Mouse (Mus musculus) ES-Bruce4 (cell line): Measurements from ENCODE around the gene Hoxb1. TPM values are rescaled to one million over a fixed set of nuclear protein-coding genes. Genes with fewer than 3 reads are reported as not detected.

Experiments
- H3K27ac ChIP-seq: 2 replicates; pipeline ENCODE4 v1.5.1; 2012; ENCODE audit warnings: low read length, inconsistent platforms; ENCODE audit not compliant: insufficient read depth
- H3K27me3 ChIP-seq: 2 replicates; pipeline ENCODE4 v1.6.1; 2012; ENCODE audit warnings: mild to moderate bottlenecking, low read length, inconsistent platforms; ENCODE audit not compliant: control insufficient read depth, poor library complexity, insufficient read depth, severe bottlenecking
- H3K36me3 ChIP-seq: 2 replicates; pipeline ENCODE4 v1.6.1; 2012; ENCODE audit warnings: inconsistent platforms, mild to moderate bottlenecking, low read length, moderate library complexity; ENCODE audit not compliant: control insufficient read depth, poor library complexity, insufficient read depth, severe bottlenecking
- H3K4me1 ChIP-seq: one replicate; pipeline ENCODE4 v1.8.1; 2011; ENCODE audit warnings: low read length; ENCODE audit not compliant: control insufficient read depth, insufficient read depth
- H3K4me3 ChIP-seq: 2 replicates; pipeline ENCODE4 v1.5.1; 2011; ENCODE audit warnings: low read depth, mild to moderate bottlenecking, low read length
- H3K9ac ChIP-seq: 2 replicates; pipeline ENCODE4 v1.6.1; 2012; ENCODE audit warnings: low read depth, mild to moderate bottlenecking, inconsistent platforms; ENCODE audit not compliant: poor library complexity, severe bottlenecking
- H3K9me3 ChIP-seq: replicated peaks from 2 replicates; pipeline ENCODE4 v1.6.1; 2012; ENCODE audit warnings: mild to moderate bottlenecking, low read length, inconsistent platforms; ENCODE audit not compliant: control insufficient read depth, poor library complexity, insufficient read depth, severe bottlenecking
- CTCF ChIP-seq: IDR thresholded peaks from one replicate; pipeline ENCODE4 v1.8.1; 2011; ENCODE audit warnings: low read depth, low read length
- EP300 ChIP-seq: IDR thresholded peaks from 2 replicates; pipeline ENCODE4 v1.6.1; 2011; ENCODE audit warnings: low read depth, low read length; ENCODE audit not compliant: insufficient read depth
- POLR2A ChIP-seq: IDR thresholded peaks from one replicate; pipeline ENCODE4 v1.8.1; 2011; ENCODE audit warnings: low read length; ENCODE audit not compliant: insufficient read depth
- polyA plus RNA-seq: library from polyadenylated mRNA; stranded (reverse); fragments of >200 nt; gene quantifications from 2 replicates; pipeline ENCODE4 v1.2.4, GENCODE M21; 2011; ENCODE audit warnings: low read depth; ENCODE audit not compliant: missing spikeins, insufficient read depth, insufficient read length

Hoxb1 gene
- polyA plus RNA-seq, 1 experiment, result not detected

DNA sequence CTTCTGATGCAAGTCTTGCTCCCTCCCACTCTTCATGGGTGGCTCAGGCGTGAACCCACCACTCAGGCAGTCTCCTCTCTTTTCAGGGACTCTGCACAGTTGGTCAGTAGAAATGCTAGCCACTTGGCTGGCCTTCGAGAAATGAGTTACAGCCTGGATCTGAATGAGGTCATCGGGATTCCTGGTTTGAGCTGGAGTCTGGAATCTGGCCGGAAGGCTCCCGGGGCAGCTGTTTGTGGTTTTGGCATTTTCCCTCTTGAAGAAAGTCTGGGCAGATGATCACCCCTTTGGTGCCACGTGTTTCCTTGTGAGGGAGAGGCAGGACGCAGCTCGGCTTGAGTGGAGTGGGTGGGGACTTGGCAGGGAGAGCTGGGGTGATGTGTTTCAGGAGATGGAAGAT, 48.0 kb downstream of the Hoxb1 start:
- Histone ChIP-seq H3K4me1 (no peaks in the 10 kb centered on the region), H3K36me3 (no peaks in the 10 kb centered on the region), H3K9me3 (no peaks in the 10 kb centered on the region), H3K9ac (no peak overlapping the region), H3K27me3 (peaks cover 3% of the 10 kb centered on the region; the same call in 1 of the 2 replicates), H3K27ac (no peak overlapping the region), H3K4me3 (no peak overlapping the region)
- no peak for TF ChIP-seq EP300
- TF ChIP-seq POLR2A, result no peak
- TF ChIP-seq CTCF, result no peak

DNA sequence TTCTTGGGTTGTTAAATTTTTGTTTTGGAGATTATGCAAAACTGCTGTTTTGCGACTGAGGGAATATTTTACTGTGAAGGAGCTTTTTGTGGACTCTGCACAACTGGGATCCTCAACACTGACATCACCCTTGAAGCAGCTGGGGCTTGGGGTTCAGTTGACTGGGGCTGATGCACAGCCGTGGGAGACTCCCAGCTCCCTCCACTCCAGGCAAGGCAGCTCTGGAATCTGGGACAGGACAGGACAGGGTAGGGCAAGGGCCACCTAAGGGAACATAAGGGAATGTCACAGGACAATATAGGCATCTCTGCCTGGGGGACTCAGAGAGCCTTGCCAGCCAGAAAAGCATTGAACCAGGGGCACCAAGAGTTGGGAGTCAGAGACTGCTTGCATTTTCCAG, 48.5 kb downstream of the Hoxb1 start:
- Histone ChIP-seq H3K9ac (no peak overlapping the region), H3K4me1 (no peaks in the 10 kb centered on the region), H3K36me3 (no peaks in the 10 kb centered on the region), H3K27ac (no peak overlapping the region), H3K9me3 (no peaks in the 10 kb centered on the region), H3K27me3 (no peaks in the 10 kb centered on the region), H3K4me3 (no peak overlapping the region)
- TF ChIP-seq POLR2A (no peak), EP300 (no peak), CTCF (no peak)

Other genes starting within 250 kb of the Hoxb1 start
- 6.9 and 7.9 TPM in 2 replicates for gene Ttll6, start 232.0 kb upstream of the Hoxb1 start, polyA plus RNA-seq
- gene Hoxb13, start 171.4 kb upstream of the Hoxb1 start, polyA plus RNA-seq, result not detected in 2 replicates
- 1.5 and 1.6 TPM in 2 replicates for gene Hoxb9, start 94.3 kb upstream of the Hoxb1 start, polyA plus RNA-seq
- 0.48 TPM in 1 of 2 replicates, not detected in the other for gene Hoxb8, start 83.8 kb upstream of the Hoxb1 start, polyA plus RNA-seq
- gene Hoxb7, start 79.1 kb upstream of the Hoxb1 start, polyA plus RNA-seq, result not detected in 2 replicates
- not detected in 2 replicates for gene Hoxb6, start 73.3 kb upstream of the Hoxb1 start, polyA plus RNA-seq
- not detected in 2 replicates for gene Hoxb5, start 62.4 kb upstream of the Hoxb1 start, polyA plus RNA-seq
- 0.35 and 0.70 TPM in 2 replicates for gene Hoxb4, start 47.5 kb upstream of the Hoxb1 start, polyA plus RNA-seq
- gene Hoxb3, start 42.4 kb upstream of the Hoxb1 start, polyA plus RNA-seq, result 0.67 TPM in 1 of 2 replicates, not detected in the other
- 0.49 and 0.70 TPM in 2 replicates for gene Hoxb2, start 15.2 kb upstream of the Hoxb1 start, polyA plus RNA-seq
- gene Skap1, start 98.8 kb downstream of the Hoxb1 start, polyA plus RNA-seq, result 0.48 and 1.2 TPM in 2 replicates